Mouse (Mus musculus): ENCODE measurements around the gene Gm20929. TPM values are rescaled to one million over a fixed set of nuclear protein-coding genes. Genes with fewer than 3 reads are reported as not detected.
"Not testable (repeated sequence)": the region's sequence is repeated elsewhere in the genome, so short reads cannot be mapped to it uniquely, and the experiment has no call there.

Gm20929 gene
- not detected in 2 replicates for polyA plus RNA-seq (2016; fragmentation: Nextera tagmentation; extraction: Ambion mirVana)

- not testable (repeated sequence) for H3K27me3 ChIP-seq (ENCODE audit: low read depth, poor library complexity, severe bottlenecking); H3K4me1 ChIP-seq; H3K4me3 ChIP-seq; H3K9me3 ChIP-seq (replicated peaks); DNase-seq (ENCODE audit: low spot score); H3K36me3 ChIP-seq; H3K27ac ChIP-seq
- WGBS, result no CpG with 5 or more reads among the region's 6 CpGs
Observed at GRCm38 (mm10) chrY:53843649-53844048, at the start of gene Gm20929. Gene Gm20929, plus strand, starts transcription at chrY:53843949.
